Mouse (Mus musculus): ENCODE results near the gene Pcnx2.

Pcnx2 gene

GRCm38 (mm10) chr8:125898899-125899298 is 782 bp upstream of the Pcnx2 start:
- no peak for DNase-seq (ENCODE audit: low spot score in 2 of 2)

- DNase-seq (ENCODE audit: low spot score in 2 of 2) = no peak
Observed at GRCm38 (mm10) chr8:125897388-125897787, 729 bp downstream of the Pcnx2 start.

- DNase-seq (ENCODE audit: low spot score in 2 of 2) = no peak
Observed at GRCm38 (mm10) chr8:125889920-125890319, 8.2 kb downstream of the Pcnx2 start.

- no peak for DNase-seq (ENCODE audit: low spot score in 2 of 2)
Observed at GRCm38 (mm10) chr8:125887549-125887948, 10.6 kb downstream of the Pcnx2 start.

GRCm38 (mm10) chr8:125880447-125880846 is 17.7 kb downstream of the Pcnx2 start:
- no peak for DNase-seq (ENCODE audit: low spot score in 2 of 2)

- no peak for DNase-seq (ENCODE audit: low spot score in 2 of 2)
Observed at GRCm38 (mm10) chr8:125873250-125873534, 24.9 kb downstream of the Pcnx2 start.

GRCm38 (mm10) chr8:125872501-125873249 is 25.4 kb downstream of the Pcnx2 start:
- DNase-seq (ENCODE audit: low spot score in 2 of 2) = no peak

- peak in 1 of 2 experiments; percentile 40 for DNase-seq (ENCODE audit: low spot score in 2 of 2)
Observed at GRCm38 (mm10) chr8:125870821-125871321, 27.2 kb downstream of the Pcnx2 start.

GRCm38 (mm10) chr8:125870179-125870702 is 27.9 kb downstream of the Pcnx2 start:
- DNase-seq (ENCODE audit: low spot score in 2 of 2) = no peak

GRCm38 (mm10) chr8:125869739-125870138 is 28.4 kb downstream of the Pcnx2 start:
- no peak for DNase-seq (ENCODE audit: low spot score in 2 of 2)

- DNase-seq (ENCODE audit: low spot score in 2 of 2) = peak in 1 of 2 experiments; percentile 8
Observed at GRCm38 (mm10) chr8:125868552-125868951, 29.6 kb downstream of the Pcnx2 start.

- DNase-seq (ENCODE audit: low spot score in 2 of 2) = no peak
Observed at GRCm38 (mm10) chr8:125866125-125866524, 32.0 kb downstream of the Pcnx2 start.

GRCm38 (mm10) chr8:125857251-125857650 is 40.9 kb downstream of the Pcnx2 start:
- no peak for DNase-seq (ENCODE audit: low spot score in 2 of 2)

GRCm38 (mm10) chr8:125856160-125856559 is 42.0 kb downstream of the Pcnx2 start:
- DNase-seq (ENCODE audit: low spot score in 2 of 2) = no peak

GRCm38 (mm10) chr8:125854379-125854778 is 43.7 kb downstream of the Pcnx2 start:
- no peak for DNase-seq (ENCODE audit: low spot score in 2 of 2)

- DNase-seq (ENCODE audit: low spot score in 2 of 2) = no peak
Observed at GRCm38 (mm10) chr8:125853300-125853699, 44.8 kb downstream of the Pcnx2 start.

- no peak for DNase-seq (ENCODE audit: low spot score in 2 of 2)
Observed at GRCm38 (mm10) chr8:125849181-125849580, 48.9 kb downstream of the Pcnx2 start.

- DNase-seq (ENCODE audit: low spot score in 2 of 2) = no peak
Observed at GRCm38 (mm10) chr8:125847842-125848241, 50.3 kb downstream of the Pcnx2 start.

- DNase-seq (ENCODE audit: low spot score in 2 of 2) = no peak
Observed at GRCm38 (mm10) chr8:125845281-125845680, 52.8 kb downstream of the Pcnx2 start.

GRCm38 (mm10) chr8:125843122-125843836 is 54.8 kb downstream of the Pcnx2 start:
- DNase-seq (ENCODE audit: low spot score in 2 of 2) = no peak

- no peak for DNase-seq (ENCODE audit: low spot score in 2 of 2)
Observed at GRCm38 (mm10) chr8:125842158-125842557, 56.0 kb downstream of the Pcnx2 start.

GRCm38 (mm10) chr8:125824688-125825087 is 73.4 kb downstream of the Pcnx2 start:
- no peak for DNase-seq (ENCODE audit: low spot score in 2 of 2)

- DNase-seq (ENCODE audit: low spot score in 2 of 2) = no peak
Observed at GRCm38 (mm10) chr8:125823719-125824118, 74.4 kb downstream of the Pcnx2 start.

All from spleen, postnatal 14 days (tissue).